Mouse (Mus musculus) heart, embryonic 10.5 days (tissue): ENCODE data around the gene Dguok. TPM values are rescaled to one million over a fixed set of nuclear protein-coding genes. Genes with fewer than 3 reads are reported as not detected.

Source experiments
- DNase-seq: peaks from one replicate; pipeline ENCODE4 v3.0.0-alpha.2; 2017; ENCODE audit warnings: low spot score
- H3K27ac ChIP-seq: fragments of 300-500 bp; sonication (generic); 2 replicates; pipeline ENCODE4 v1.5.1; 2016; ENCODE audit warnings: mild to moderate bottlenecking
- H3K27me3 ChIP-seq: fragments of 300-500 bp; sonication (generic); 2 replicates; pipeline ENCODE4 v1.6.1; 2016; ENCODE audit warnings: mild to moderate bottlenecking; ENCODE audit not compliant: poor library complexity, insufficient read depth, severe bottlenecking
- H3K36me3 ChIP-seq: fragments of 300-500 bp; sonication (generic); 2 replicates; pipeline ENCODE4 v1.6.1; 2016; ENCODE audit warnings: mild to moderate bottlenecking, moderate library complexity
- H3K4me1 ChIP-seq: fragments of 300-500 bp; sonication (generic); 2 replicates; pipeline ENCODE4 v1.6.1; 2016; ENCODE audit warnings: mild to moderate bottlenecking
- H3K4me3 ChIP-seq: fragments of 300-500 bp; sonication (generic); 2 replicates; pipeline ENCODE4 v1.5.1; 2016; ENCODE audit warnings: mild to moderate bottlenecking, moderate library complexity
- H3K9me3 ChIP-seq: fragments of 300-500 bp; sonication (generic); 2 replicates; pipeline ENCODE4 v1.6.1; 2016; ENCODE audit warnings: mild to moderate bottlenecking, moderate library complexity
- WGBS: fragments of 180-500 bp; shearing (Covaris S2); methylation state at CpG from one replicate; pipeline ENCODE4 v1.1.7; 2016; 5-methylcytosine and 5-hydroxymethylcytosine counted together
- polyA plus RNA-seq: library from polyadenylated mRNA; unstranded; fragments of >200 nt; fragmentation: Nextera tagmentation; extraction: Ambion mirVana; gene quantifications from 2 replicates; pipeline ENCODE4 v1.2.1, GENCODE M21; 2016

Dguok gene
- polyA plus RNA-seq, 1 experiment from 2014 or later = 59.1 TPM

DNA sequence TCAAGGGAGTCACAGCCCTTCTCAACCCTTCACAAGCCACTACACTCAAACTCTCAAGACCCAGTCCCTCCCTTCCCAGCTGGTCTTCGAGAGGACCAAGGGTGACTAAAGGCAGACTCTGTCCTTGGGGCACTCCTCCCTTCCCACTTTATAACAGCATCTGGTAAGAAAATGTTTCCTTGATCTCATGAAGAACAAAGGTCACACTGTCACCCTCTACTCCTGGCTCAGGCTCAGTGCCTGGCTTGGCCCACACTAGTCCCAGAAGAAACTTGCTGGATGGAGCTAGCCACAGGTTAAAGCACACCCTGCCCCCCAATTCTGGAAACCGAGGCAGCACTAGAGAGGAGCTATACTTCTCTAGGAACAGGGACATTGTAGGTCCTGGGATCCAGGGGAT, 61.0 kb downstream of the Dguok start:
- Histone ChIP-seq H3K9me3 (no peaks in the 10 kb centered on the region), H3K27me3 (no peaks in the 10 kb centered on the region), H3K4me3 (no peak overlapping the region), H3K27ac (no peak overlapping the region), H3K4me1 (peaks cover 98% of the 10 kb centered on the region), H3K36me3 (peaks cover 25% of the 10 kb centered on the region; the same call in 1 of the 2 replicates)
- WGBS = 63% methylated on average over 2 of the region's 2 CpGs
- no peak for DNase-seq

DNA sequence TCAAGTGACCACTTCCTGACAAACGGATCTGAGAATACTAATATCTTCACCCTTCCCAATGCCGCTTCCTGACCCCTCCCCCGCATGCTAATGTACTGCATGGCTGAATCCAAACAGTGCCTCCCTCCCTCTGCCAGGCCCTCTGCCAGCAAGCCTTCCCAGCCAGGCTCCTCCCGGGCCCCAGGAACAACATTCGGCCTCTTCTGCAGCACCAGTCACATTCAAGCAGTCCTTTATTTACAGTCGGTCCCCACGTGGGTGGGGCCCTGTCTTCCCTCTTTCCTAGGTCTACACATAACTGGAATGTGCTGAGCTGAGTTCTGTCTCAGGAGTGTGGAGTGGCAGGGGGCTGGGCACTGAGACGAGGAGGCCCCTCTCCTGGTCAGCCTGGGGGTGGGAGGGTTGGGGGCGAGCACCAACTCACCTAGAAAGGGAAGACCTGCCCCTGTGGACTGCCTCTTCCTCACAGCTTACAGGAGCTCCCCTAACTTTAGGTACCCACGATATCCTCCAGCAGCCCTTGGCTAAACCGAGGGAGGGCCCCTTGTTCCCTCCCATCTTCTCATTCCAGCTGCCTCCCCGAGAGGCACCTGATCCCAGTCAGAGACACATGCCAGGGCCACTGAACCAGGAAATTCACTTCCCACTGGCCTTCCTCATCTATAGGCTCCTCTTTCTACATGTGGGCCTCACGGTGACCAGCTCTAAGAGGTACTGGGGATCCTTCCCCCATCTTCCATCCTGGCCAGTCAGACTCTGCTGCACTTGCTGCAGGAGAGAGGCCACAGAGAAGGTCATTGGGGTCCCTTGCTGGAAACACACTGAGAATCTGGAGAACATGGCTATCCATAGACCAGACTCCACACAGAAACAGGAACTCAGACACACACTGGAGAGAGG, 63.1 kb downstream of the Dguok start:
- Histone ChIP-seq H3K4me1 (peaks cover 98% of the 10 kb centered on the region), H3K36me3 (peaks cover 29% of the 10 kb centered on the region; the same call in 1 of the 2 replicates), H3K27ac (peak overlapping the region; percentile 88), H3K27me3 (no peaks in the 10 kb centered on the region), H3K4me3 (peak overlapping the region; percentile 41), H3K9me3 (no peaks in the 10 kb centered on the region)
- 8% methylated on average over 13 of the region's 13 CpGs for WGBS
- peak; percentile 90 for DNase-seq

DNA sequence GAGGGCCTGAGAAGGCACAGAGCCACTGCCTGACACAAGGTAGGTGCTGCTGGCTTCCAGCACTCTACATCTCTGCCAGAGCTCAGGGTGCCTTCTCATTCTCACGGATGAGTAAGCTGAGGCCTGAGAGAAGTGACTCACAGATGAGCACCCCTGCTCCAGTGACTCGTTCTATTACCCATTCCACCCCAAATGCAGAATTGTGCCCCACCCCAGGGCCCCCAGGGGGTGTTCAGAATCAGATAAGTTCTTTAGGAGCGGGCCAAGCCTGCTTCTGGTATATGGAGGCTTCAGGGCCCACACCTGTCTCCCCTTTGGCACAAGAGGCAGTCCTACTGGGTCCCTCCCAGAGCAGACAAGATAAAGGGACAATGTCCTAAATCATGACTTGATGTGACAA, 64.1 kb downstream of the Dguok start:
- Histone ChIP-seq H3K9me3 (no peaks in the 10 kb centered on the region), H3K4me3 (peak overlapping the region; percentile 41), H3K4me1 (peaks cover 99% of the 10 kb centered on the region), H3K36me3 (peaks cover 31% of the 10 kb centered on the region; the same call in 1 of the 2 replicates), H3K27me3 (no peaks in the 10 kb centered on the region), H3K27ac (peak overlapping the region; percentile 88)
- WGBS = 44% methylated on average over 3 of the region's 3 CpGs
- no peak for DNase-seq

DNA sequence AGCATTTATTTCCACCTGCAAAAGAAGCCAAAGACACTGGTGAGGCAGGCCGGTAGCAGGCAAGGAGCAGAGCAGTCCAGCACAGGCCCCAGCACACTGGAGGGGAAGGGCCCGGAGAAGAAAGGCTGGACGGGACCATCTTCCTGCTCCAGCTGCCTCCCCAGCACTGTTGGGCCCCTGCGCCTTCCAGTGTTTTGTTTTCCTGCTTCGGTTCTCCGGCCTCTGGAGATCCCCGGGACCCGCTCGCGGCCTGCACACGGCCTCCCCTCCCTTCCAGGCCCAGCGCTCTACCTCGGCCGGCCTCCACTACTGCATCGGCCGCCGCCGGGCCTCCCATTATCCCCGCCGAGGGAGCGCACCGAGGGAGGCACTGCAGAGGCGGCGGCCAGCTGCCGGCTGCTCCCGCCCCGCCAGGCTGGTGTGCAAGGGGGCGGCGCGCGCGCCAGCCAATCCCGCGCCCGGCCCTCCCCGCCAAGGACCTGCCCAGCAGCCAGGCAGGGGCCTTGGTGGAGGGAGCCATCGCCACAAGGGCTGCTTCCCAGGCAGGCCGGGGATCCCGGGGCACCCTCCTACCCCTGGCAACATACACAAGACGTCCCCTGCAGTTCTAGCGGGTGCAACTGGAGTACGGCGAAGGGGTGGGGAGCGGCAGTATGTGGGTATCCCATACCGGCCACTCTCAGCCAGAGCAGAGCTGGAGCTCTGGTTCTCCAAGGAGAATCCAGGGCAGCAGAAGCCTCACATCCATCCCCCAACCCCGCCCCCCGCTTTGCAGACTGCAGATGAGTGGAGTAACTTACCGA, 65.3 kb downstream of the Dguok start:
- H3K4me1 ChIP-seq = peaks cover 89% of the 10 kb centered on the region
- H3K4me3 ChIP-seq = peak overlapping the region; percentile 71
- H3K27ac ChIP-seq = peak overlapping the region; percentile 88
- DNase-seq = peak; percentile 94
- H3K27me3 ChIP-seq = no peaks in the 10 kb centered on the region
- H3K9me3 ChIP-seq = no peaks in the 10 kb centered on the region
- peaks cover 29% of the 10 kb centered on the region; the same call in 1 of the 2 replicates for H3K36me3 ChIP-seq
- WGBS = under 1% methylated on average over 48 of the region's 48 CpGs

DNA sequence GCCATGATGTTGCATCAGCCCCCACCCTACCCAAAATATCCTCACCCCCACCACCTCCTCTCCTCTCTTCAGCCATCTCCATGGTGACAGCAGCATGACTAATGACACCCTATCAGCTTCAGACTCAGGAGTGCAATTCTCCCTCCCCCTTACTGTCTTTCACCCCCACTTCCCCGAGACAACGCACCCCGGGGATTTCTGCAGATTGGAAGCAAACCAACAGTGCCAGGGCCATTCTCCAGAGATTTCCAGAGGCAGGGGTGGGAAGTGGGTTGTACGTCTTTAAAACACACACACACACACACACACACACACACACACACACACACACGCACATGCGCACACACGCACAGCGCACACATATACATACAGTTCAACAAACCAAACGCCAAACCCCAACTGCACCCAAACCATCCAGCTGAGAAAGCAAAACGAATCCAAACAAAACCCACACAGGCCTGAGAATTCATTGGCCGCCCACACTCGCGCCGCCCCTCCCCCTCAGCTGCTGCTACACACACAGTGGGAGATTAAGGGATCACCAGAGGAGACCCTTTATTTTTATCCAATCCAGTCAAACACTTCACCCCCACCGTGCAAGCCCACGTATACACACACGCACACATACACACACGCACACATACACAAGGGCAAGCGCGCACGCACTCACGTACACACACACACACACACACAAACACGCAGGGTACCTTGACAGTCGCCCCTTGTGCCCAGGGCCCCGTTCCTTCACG, 66.1 kb downstream of the Dguok start:
- no peaks in the 10 kb centered on the region for H3K27me3 ChIP-seq
- H3K27ac ChIP-seq = peak overlapping the region; percentile 88
- peak; percentile 82 for DNase-seq
- no peaks in the 10 kb centered on the region for H3K9me3 ChIP-seq
- H3K4me3 ChIP-seq = peak overlapping the region; percentile 71
- WGBS = 5% methylated on average over 26 of the region's 26 CpGs
- peaks cover 22% of the 10 kb centered on the region; the same call in 1 of the 2 replicates for H3K36me3 ChIP-seq
- H3K4me1 ChIP-seq = peaks cover 88% of the 10 kb centered on the region

DNA sequence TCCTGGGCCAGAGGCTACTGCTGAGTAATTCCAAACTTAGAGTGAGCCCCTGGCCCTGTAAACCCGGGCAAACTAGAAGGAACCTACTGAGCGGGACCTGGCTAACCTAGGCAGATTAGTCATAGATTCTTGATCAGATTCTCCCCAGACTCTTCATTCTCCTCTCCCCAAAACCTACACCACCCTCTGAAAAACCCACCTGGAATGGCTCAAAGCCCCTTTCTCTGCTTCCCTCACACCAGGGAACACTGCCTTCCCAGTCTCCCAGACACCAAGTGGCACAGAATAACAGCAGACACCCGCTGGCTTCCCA, 66.6 kb downstream of the Dguok start:
- WGBS = 32% methylated on average over 3 of the region's 3 CpGs
- Histone ChIP-seq H3K27ac (peak overlapping the region; percentile 88), H3K4me1 (peaks cover 88% of the 10 kb centered on the region), H3K9me3 (no peaks in the 10 kb centered on the region), H3K36me3 (peaks cover 21% of the 10 kb centered on the region; the same call in 1 of the 2 replicates), H3K4me3 (peak overlapping the region; percentile 71), H3K27me3 (no peaks in the 10 kb centered on the region)
- no peak for DNase-seq

DNA sequence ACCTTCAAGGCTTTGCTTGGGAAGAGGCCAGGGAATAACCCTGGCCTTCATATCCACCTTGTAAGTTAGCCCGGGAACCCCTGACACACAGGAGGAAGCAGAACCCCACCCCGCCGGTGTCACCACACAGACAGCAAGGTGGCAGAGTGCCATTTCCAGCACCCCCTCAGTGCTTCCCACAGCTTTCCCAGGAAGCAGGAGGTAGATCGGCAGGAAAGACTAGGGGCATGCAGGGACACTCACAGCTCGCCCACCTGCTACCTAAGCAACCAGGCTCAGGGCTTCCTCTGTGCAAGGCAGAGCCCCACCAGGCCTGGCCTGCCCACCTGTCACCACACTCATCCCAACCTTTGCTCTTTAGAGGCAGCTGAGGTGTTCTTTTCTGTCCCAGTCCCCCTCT, 67.0 kb downstream of the Dguok start:
- Histone ChIP-seq H3K27ac (peak overlapping the region; percentile 88), H3K4me1 (peaks cover 88% of the 10 kb centered on the region), H3K27me3 (no peaks in the 10 kb centered on the region), H3K4me3 (peak overlapping the region; percentile 71), H3K36me3 (peaks cover 24% of the 10 kb centered on the region; the same call in 1 of the 2 replicates), H3K9me3 (no peaks in the 10 kb centered on the region)
- WGBS = 74% methylated on average over 5 of the region's 5 CpGs
- no peak for DNase-seq

DNA sequence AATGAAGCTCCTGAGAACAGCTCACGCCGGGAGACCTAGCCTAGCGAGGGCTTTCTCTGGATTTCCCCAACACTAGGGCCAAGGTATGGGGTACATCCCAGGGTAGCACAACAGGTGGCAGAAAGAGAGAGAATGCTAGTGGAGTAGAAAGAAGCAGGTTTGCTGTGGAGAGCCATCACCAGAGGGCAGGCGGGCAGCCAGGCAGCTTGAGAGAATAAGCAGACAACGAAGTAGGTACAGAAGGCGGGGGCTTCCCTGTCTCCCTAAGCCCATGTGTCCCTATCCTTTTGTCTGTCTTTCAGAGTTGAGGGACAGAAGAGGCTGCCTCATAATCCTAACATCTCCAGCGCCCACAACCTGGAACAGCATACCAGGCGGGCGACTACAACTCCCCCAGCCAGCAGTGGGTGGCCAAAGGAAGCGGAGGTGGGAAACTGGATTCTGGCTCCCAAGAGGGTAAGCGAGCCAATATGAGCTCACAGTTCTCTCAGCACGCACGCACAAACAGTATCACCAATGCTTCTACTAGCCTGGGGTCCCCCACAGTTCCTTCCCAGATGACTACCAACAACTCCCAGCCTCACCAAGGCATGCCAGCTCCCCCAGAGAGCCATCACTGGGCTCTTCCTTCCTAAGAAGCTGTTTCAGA, 67.5 kb downstream of the Dguok start:
- Histone ChIP-seq H3K9me3 (no peaks in the 10 kb centered on the region), H3K27ac (peak overlapping the region; percentile 88), H3K27me3 (no peaks in the 10 kb centered on the region), H3K4me1 (peaks cover 85% of the 10 kb centered on the region), H3K4me3 (peak overlapping the region; percentile 71; the same call in 1 of the 2 replicates), H3K36me3 (peaks cover 27% of the 10 kb centered on the region; the same call in 1 of the 2 replicates)
- DNase-seq = no peak
- 79% methylated on average over 13 of the region's 13 CpGs for WGBS

DNA sequence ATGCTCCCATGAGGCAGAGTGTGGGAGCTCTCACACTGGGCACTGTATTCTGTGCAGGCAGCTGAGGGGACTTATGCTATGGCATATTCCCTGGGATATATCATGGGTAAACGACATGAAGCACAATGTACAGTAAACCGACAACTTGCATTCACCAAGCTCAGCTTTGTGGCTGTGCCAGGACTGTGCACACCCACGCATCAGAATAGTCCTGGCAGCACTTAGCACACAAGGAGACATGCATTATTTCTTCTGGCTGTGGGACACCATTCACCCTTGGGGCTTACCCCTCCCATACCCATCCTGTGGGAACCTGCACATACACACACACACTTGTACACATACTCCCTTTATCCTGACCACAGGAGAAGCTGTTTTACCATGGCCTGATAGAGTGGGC, 68.2 kb downstream of the Dguok start:
- Histone ChIP-seq H3K9me3 (no peaks in the 10 kb centered on the region), H3K36me3 (peaks cover 30% of the 10 kb centered on the region; the same call in 1 of the 2 replicates), H3K27ac (no peak overlapping the region), H3K4me1 (peaks cover 83% of the 10 kb centered on the region), H3K4me3 (no peak overlapping the region), H3K27me3 (no peaks in the 10 kb centered on the region)
- no peak for DNase-seq
- 83% methylated on average over 3 of the region's 3 CpGs for WGBS

DNA sequence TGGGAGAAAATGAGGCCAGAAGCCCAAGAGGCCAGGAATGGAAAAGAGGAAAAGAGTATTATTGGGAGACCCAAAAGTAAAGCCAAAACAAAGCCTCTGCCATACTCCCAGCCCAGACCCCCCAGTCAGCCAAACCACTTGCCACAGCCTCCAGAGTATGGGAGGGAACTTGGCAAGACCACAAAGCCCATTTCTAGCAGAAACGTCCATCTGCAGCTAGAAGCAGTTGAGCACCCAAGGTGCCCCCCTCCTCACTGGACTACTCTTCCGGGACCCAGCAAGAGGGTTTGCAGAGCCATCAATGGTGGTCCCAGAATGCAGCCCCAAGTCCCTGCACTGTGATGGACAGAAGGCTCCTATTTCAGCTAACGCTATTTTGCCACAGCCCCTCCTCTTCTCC, 69.0 kb downstream of the Dguok start:
- Histone ChIP-seq H3K27ac (no peak overlapping the region), H3K4me1 (peaks cover 78% of the 10 kb centered on the region), H3K4me3 (no peak overlapping the region), H3K9me3 (no peaks in the 10 kb centered on the region), H3K27me3 (no peaks in the 10 kb centered on the region), H3K36me3 (peaks cover 36% of the 10 kb centered on the region)
- DNase-seq = no peak
- 63% methylated on average over 3 of the region's 3 CpGs for WGBS

DNA sequence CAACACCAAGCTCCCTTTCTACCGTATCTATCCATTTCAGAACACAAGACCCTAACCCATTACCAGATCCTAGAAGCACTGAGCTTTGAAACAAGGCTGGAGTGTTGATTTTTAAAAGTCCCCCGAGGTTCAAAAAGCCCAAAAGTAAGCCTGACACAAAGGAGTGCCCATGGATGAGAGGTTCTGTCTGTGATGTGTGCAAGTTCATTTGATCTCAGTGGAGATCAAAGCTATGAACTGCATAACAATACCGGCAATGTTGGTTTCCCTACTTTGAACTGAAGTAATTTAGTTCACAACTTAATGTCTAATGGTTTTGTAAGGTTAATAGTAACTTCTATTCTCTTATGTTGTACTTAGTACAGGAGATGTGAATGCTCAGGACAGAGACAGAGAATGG, 69.5 kb downstream of the Dguok start:
- no peak overlapping the region for H3K4me3 ChIP-seq
- H3K27me3 ChIP-seq = no peaks in the 10 kb centered on the region
- no peak for DNase-seq
- no peaks in the 10 kb centered on the region for H3K9me3 ChIP-seq
- no peak overlapping the region for H3K27ac ChIP-seq
- 93% methylated on average over 3 of the region's 3 CpGs for WGBS
- H3K4me1 ChIP-seq = peaks cover 72% of the 10 kb centered on the region
- peaks cover 37% of the 10 kb centered on the region for H3K36me3 ChIP-seq

DNA sequence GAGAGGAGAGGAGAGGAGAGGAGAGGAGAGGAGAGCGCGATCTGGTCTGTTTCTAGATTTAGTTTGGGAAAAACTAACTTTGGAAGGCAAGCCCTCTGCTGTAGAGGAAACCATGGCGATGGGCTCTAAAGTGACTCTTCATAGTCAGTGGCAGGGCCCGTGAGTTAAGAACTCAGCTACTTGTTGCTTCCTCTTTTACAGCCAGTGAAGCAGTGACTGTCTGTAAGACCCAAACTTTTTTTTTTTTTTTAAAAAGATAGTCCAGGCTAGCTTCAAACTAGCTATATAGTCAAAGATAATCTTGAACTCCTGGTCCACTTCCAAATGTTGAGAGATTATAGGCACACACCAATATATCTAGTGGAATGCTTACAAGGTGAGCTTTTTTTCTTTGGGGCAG, 70.2 kb downstream of the Dguok start:
- Histone ChIP-seq H3K36me3 (peaks cover 37% of the 10 kb centered on the region), H3K9me3 (no peaks in the 10 kb centered on the region), H3K4me1 (peaks cover 65% of the 10 kb centered on the region), H3K4me3 (no peak overlapping the region), H3K27ac (no peak overlapping the region), H3K27me3 (no peaks in the 10 kb centered on the region)
- 80% methylated on average over 4 of the region's 4 CpGs for WGBS
- DNase-seq = no peak
